Mouse (Mus musculus) embryonic fibroblast, embryonic 13.5 days (primary cell): ENCODE results near the gene Unc119.

Experiments
- CTCF ChIP-seq: IDR thresholded peaks from 2 replicates; pipeline ENCODE4 v1.5.1; 2011; ENCODE audit warnings: mild to moderate bottlenecking, control low read depth, low read length, moderate library complexity, borderline replicate concordance; ENCODE audit not compliant: insufficient read depth
- POLR2A ChIP-seq: IDR thresholded peaks from 2 replicates; pipeline ENCODE4 v1.6.1; 2011; ENCODE audit warnings: low read depth, mild to moderate bottlenecking, control low read depth, low read length, moderate library complexity

- TF ChIP-seq CTCF: no peak
- no peak for TF ChIP-seq POLR2A
These were observed 21.0 kb upstream of the Unc119 start for GRCm38 (mm10) chr11:78322076-78322831.
